Mouse (Mus musculus): Measurements from ENCODE around the gene Nup43. TPM values are rescaled to one million over a fixed set of nuclear protein-coding genes. Genes with fewer than 3 reads are reported as not detected.

The Nup43 gene
- total and polyA plus RNA-seq, 3 experiments: 47.9 to 117 (median 73.5) TPM

GRCm38 (mm10) chr10:7664027-7664526 lies 3.2 kb upstream of the Nup43 start:
- Histone ChIP-seq H3K4me1 (ENCODE audit: control insufficient read depth in 1 of 2, insufficient read depth in 2 of 2) (peaks cover 3 to 23% of the 10 kb centered on the region in 2 experiments; a peak in 2 of 4 replicates), H3K9me3 (replicated peaks; ENCODE audit: low read length) (no peaks in the 10 kb centered on the region), H3K4me2 (ENCODE audit: insufficient read depth, low read depth, poor library complexity, severe bottlenecking) (peak overlapping the region; percentile 98), H3K4me3 (replicated peaks in 1 of 3; ENCODE audit: low read depth in 2 of 3, low read length in 2 of 3, poor library complexity in 1 of 3) (peak overlapping the region; percentile 81 to 91 (median 87)), H3K27me3 (replicated peaks) (no peaks in the 10 kb centered on the region), H3K9ac (ENCODE audit: insufficient read depth, low read depth) (peak overlapping the region; percentile 95), H3K36me3 (replicated peaks in 1 of 2; ENCODE audit: control insufficient read depth in 1 of 2, insufficient read depth in 1 of 2, low read length in 1 of 2) (peaks cover 0 to 5% of the 10 kb centered on the region in 2 experiments), H3K79me2 (replicated peaks; ENCODE audit: control insufficient read depth, extremely low read depth, insufficient read depth, poor library complexity, severe bottlenecking) (peaks cover 38% of the 10 kb centered on the region), H3K27ac (ENCODE audit: insufficient read depth, low read depth) (no peak overlapping the region)
- peak; percentile 6 for DNase-seq (ENCODE audit: extremely low read depth)
- TF ChIP-seq CHD1 (IDR thresholded peaks at IDR 0.05; ENCODE audit: low read depth, low read length) (peak; percentile 51; the same call in 1 of the 2 replicates), ZNF384 (IDR thresholded peaks at IDR 0.05; ENCODE audit: low read depth, low read length) (no peak)
- in situ Hi-C loops (cut with MboI; ENCODE audit: low pct_ligation_motif_present, low pct_unique_long_range_greater_than_20kb, low sequenced_read_pairs): no loop called here
- dilution Hi-C loops (cut with MboI; ENCODE audit: extremely low pct_ligation_motif_present, extremely low pct_unique_long_range_greater_than_20kb, low sequenced_read_pairs): no loop called here

- TF ChIP-seq JUN (IDR thresholded peaks at IDR 0.05; ENCODE audit: insufficient read depth, low read depth, low read length): no peak
- TF ChIP-seq NELFE (IDR thresholded peaks at IDR 0.05; ENCODE audit: low read depth, low read length): no peak
- TF ChIP-seq MAX (IDR thresholded peaks at IDR 0.05; ENCODE audit: low read length): no peak
- no peak for TF ChIP-seq NRF1 (IDR thresholded peaks at IDR 0.05; ENCODE audit: low read depth, low read length)
- no peak for TF ChIP-seq POLR2A (IDR thresholded peaks at IDR 0.05; ENCODE audit: low read depth, low read length)
- no peak for TF ChIP-seq PAX5 (IDR thresholded peaks at IDR 0.05; ENCODE audit: low read length)
- TF ChIP-seq MAFK (IDR thresholded peaks at IDR 0.05; ENCODE audit: insufficient replicate concordance, low read length): no peak
- no peak for TF ChIP-seq IRF4 (IDR thresholded peaks at IDR 0.05; ENCODE audit: low read depth, low read length)
- TF ChIP-seq ZC3H11A (IDR thresholded peaks at IDR 0.05; ENCODE audit: low read depth, low read length): no peak
- TF ChIP-seq E2F4 (IDR thresholded peaks at IDR 0.05; ENCODE audit: insufficient replicate concordance, low read depth, low read length): no peak
- no peak for TF ChIP-seq MAZ (IDR thresholded peaks at IDR 0.05; ENCODE audit: low read depth, low read length)
- TF ChIP-seq ZMIZ1 (IDR thresholded peaks at IDR 0.05; ENCODE audit: low read depth, low read length): no peak
- no peak for TF ChIP-seq RAD21 (IDR thresholded peaks at IDR 0.05; ENCODE audit: low read depth, low read length)
- DNase-seq (ENCODE audit: extremely low read depth): no peak
- no peaks in the 10 kb centered on the region for H3K27me3 ChIP-seq (replicated peaks)
- dilution Hi-C loops (cut with MboI; ENCODE audit: extremely low pct_ligation_motif_present, extremely low pct_unique_long_range_greater_than_20kb, low sequenced_read_pairs) (no loop called here), in situ Hi-C loops (cut with MboI; ENCODE audit: low pct_ligation_motif_present, low pct_unique_long_range_greater_than_20kb, low sequenced_read_pairs) (no loop called here)
- H3K9me3 ChIP-seq (replicated peaks; ENCODE audit: low read length): no peaks in the 10 kb centered on the region
- peaks cover 3 to 17% of the 10 kb centered on the region in 2 experiments; a peak in 2 of 4 replicates for H3K4me1 ChIP-seq (ENCODE audit: control insufficient read depth in 1 of 2, insufficient read depth in 2 of 2)
- H3K4me2 ChIP-seq (ENCODE audit: insufficient read depth, low read depth, poor library complexity, severe bottlenecking): no peak overlapping the region
- H3K79me2 ChIP-seq (replicated peaks; ENCODE audit: control insufficient read depth, extremely low read depth, insufficient read depth, poor library complexity, severe bottlenecking): peaks cover 35% of the 10 kb centered on the region
- H3K36me3 ChIP-seq (replicated peaks in 1 of 2; ENCODE audit: control insufficient read depth in 1 of 2, insufficient read depth in 1 of 2, low read length in 1 of 2): peaks cover 4 to 7% of the 10 kb centered on the region in 2 experiments
- H3K27ac ChIP-seq (ENCODE audit: insufficient read depth, low read depth): no peak overlapping the region
- no peak overlapping the region for H3K9ac ChIP-seq (ENCODE audit: insufficient read depth, low read depth)
- H3K4me3 ChIP-seq (replicated peaks in 1 of 3; ENCODE audit: low read depth in 2 of 3, low read length in 2 of 3, poor library complexity in 1 of 3): no peak overlapping the region
These were observed 2.4 kb upstream of the Nup43 start for GRCm38 (mm10) chr10:7664889-7665288.
